Mouse (Mus musculus) liver, embryonic 15.5 days (tissue): Measurements from ENCODE around the gene C3ar1. TPM values are rescaled to one million over a fixed set of nuclear protein-coding genes. Genes with fewer than 3 reads are reported as not detected.

Source experiments
- ATAC-seq: fragments of 200-750 bp; cut with Nextera tagmentation; 2 replicates; pipeline ENCODE4 v1.8.0; 2017; ENCODE audit warnings: moderate number of reproducible peaks, mild to moderate bottlenecking, moderate library complexity; ENCODE audit not compliant: insufficient read depth
- H3K27ac ChIP-seq: fragments of 300-500 bp; sonication (generic); replicated peaks from 2 replicates; pipeline ENCODE4 v1.5.1; 2015; ENCODE audit warnings: mild to moderate bottlenecking, inconsistent platforms
- H3K27me3 ChIP-seq: fragments of 300-500 bp; sonication (generic); 2 replicates; pipeline ENCODE4 v1.6.1; 2015; ENCODE audit warnings: mild to moderate bottlenecking, inconsistent platforms
- H3K36me3 ChIP-seq: fragments of 300-500 bp; sonication (generic); replicated peaks from 2 replicates; pipeline ENCODE4 v1.6.1; 2015; ENCODE audit warnings: moderate library complexity, mild to moderate bottlenecking, inconsistent platforms
- H3K4me1 ChIP-seq: fragments of 300-500 bp; sonication (generic); replicated peaks from 2 replicates; pipeline ENCODE4 v1.6.1; 2015; ENCODE audit warnings: inconsistent platforms
- H3K4me2 ChIP-seq: fragments of 300-500 bp; sonication (generic); 2 replicates; pipeline ENCODE4 v1.6.1; 2015; ENCODE audit warnings: moderate library complexity, mild to moderate bottlenecking, inconsistent platforms
- H3K4me3 ChIP-seq: fragments of 300-500 bp; sonication (generic); replicated peaks from 2 replicates; pipeline ENCODE4 v1.5.1; 2015; ENCODE audit warnings: mild to moderate bottlenecking, inconsistent platforms
- H3K9ac ChIP-seq: fragments of 300-500 bp; sonication (generic); 2 replicates; pipeline ENCODE4 v1.6.1; 2015; ENCODE audit warnings: moderate library complexity, mild to moderate bottlenecking, inconsistent platforms
- H3K9me3 ChIP-seq: fragments of 300-500 bp; sonication (generic); replicated peaks from 2 replicates; pipeline ENCODE4 v1.6.1; 2016; ENCODE audit warnings: inconsistent platforms
- WGBS: fragments of 180-500 bp; shearing (Covaris S2); methylation state at CpG from one replicate; pipeline ENCODE4 v1.1.7; 2015; ENCODE audit warnings: mixed read lengths; ENCODE audit not compliant: insufficient replicate concordance; 5-methylcytosine and 5-hydroxymethylcytosine counted together
- polyA plus RNA-seq: library from polyadenylated mRNA; unstranded; fragments of >200 nt; fragmentation: Nextera tagmentation; extraction: Ambion mirVana; gene quantifications from 2 replicates; pipeline ENCODE4 v1.2.1, GENCODE M21; 2015

Gene C3ar1
- polyA plus RNA-seq, 1 experiment from 2014 or later, result 1.0 TPM

GRCm38 (mm10) chr6:122869846-122870245 lies 13.9 kb upstream of the C3ar1 start:
- H3K4me3 ChIP-seq, result no peak overlapping the region
- H3K27ac ChIP-seq, result no peak overlapping the region
- H3K36me3 ChIP-seq, result no peaks in the 10 kb centered on the region
- H3K27me3 ChIP-seq, result no peaks in the 10 kb centered on the region
- ATAC-seq, result no peak
- WGBS, result 57% methylated on average over 11 of the region's 11 CpGs
- no peak overlapping the region for H3K4me2 ChIP-seq
- no peaks in the 10 kb centered on the region for H3K9me3 ChIP-seq
- H3K4me1 ChIP-seq, result peaks cover 6% of the 10 kb centered on the region; the same call in 1 of the 2 replicates
- H3K9ac ChIP-seq, result no peak overlapping the region

GRCm38 (mm10) chr6:122867914-122868313 lies 12.0 kb upstream of the C3ar1 start:
- Histone ChIP-seq H3K4me2 (no peak overlapping the region), H3K27me3 (no peaks in the 10 kb centered on the region), H3K4me3 (no peak overlapping the region), H3K4me1 (no peaks in the 10 kb centered on the region), H3K36me3 (no peaks in the 10 kb centered on the region), H3K9me3 (no peaks in the 10 kb centered on the region), H3K9ac (no peak overlapping the region), H3K27ac (no peak overlapping the region)
- WGBS, result 45% methylated on average over 4 of the region's 4 CpGs
- ATAC-seq, result no peak

GRCm38 (mm10) chr6:122862871-122863270 lies 6.9 kb upstream of the C3ar1 start:
- H3K9ac ChIP-seq, result no peak overlapping the region
- H3K36me3 ChIP-seq, result no peaks in the 10 kb centered on the region
- 0 out of 2 replicates have a peak, but pooled peaks have one; percentile 34 for ATAC-seq
- H3K27ac ChIP-seq, result no peak overlapping the region
- peaks cover 10% of the 10 kb centered on the region for H3K9me3 ChIP-seq
- WGBS, result 50% methylated on average over 1 of the region's 1 CpGs
- H3K4me2 ChIP-seq, result no peak overlapping the region
- no peaks in the 10 kb centered on the region for H3K27me3 ChIP-seq
- no peaks in the 10 kb centered on the region for H3K4me1 ChIP-seq
- H3K4me3 ChIP-seq, result no peak overlapping the region

GRCm38 (mm10) chr6:122862434-122862833 lies 6.5 kb upstream of the C3ar1 start:
- Histone ChIP-seq H3K9ac (no peak overlapping the region), H3K4me3 (no peak overlapping the region), H3K9me3 (peaks cover 10% of the 10 kb centered on the region), H3K4me1 (no peaks in the 10 kb centered on the region), H3K27ac (no peak overlapping the region), H3K27me3 (no peaks in the 10 kb centered on the region), H3K4me2 (no peak overlapping the region), H3K36me3 (no peaks in the 10 kb centered on the region)
- ATAC-seq, result no peak
- WGBS, result 59% methylated on average over 6 of the region's 6 CpGs

GRCm38 (mm10) chr6:122854552-122854951 lies 1.4 kb downstream of the C3ar1 start:
- 71% methylated on average over 12 of the region's 12 CpGs for WGBS

GRCm38 (mm10) chr6:122852696-122853095 lies 3.3 kb downstream of the C3ar1 start:
- no peak for ATAC-seq
- H3K9me3 ChIP-seq, result no peaks in the 10 kb centered on the region
- no peaks in the 10 kb centered on the region for H3K27me3 ChIP-seq
- H3K4me3 ChIP-seq, result no peak overlapping the region
- H3K4me2 ChIP-seq, result no peak overlapping the region
- no peaks in the 10 kb centered on the region for H3K36me3 ChIP-seq
- no peak overlapping the region for H3K9ac ChIP-seq
- H3K27ac ChIP-seq, result no peak overlapping the region
- H3K4me1 ChIP-seq, result no peaks in the 10 kb centered on the region
- WGBS, result 23% methylated on average over 2 of the region's 2 CpGs

More at GRCm38 (mm10) chr6:122854552-122854951, 1.4 kb downstream of the C3ar1 start:
- H3K4me3 ChIP-seq, result no peak overlapping the region
- no peaks in the 10 kb centered on the region for H3K27me3 ChIP-seq
- no peaks in the 10 kb centered on the region for H3K4me1 ChIP-seq
- no peaks in the 10 kb centered on the region for H3K9me3 ChIP-seq
- H3K9ac ChIP-seq, result no peak overlapping the region
- no peak overlapping the region for H3K4me2 ChIP-seq
- no peaks in the 10 kb centered on the region for H3K36me3 ChIP-seq
- no peak overlapping the region for H3K27ac ChIP-seq
- no peak for ATAC-seq

GRCm38 (mm10) chr6:122843759-122844158 lies 12.2 kb downstream of the C3ar1 start:
- peaks cover 38% of the 10 kb centered on the region for H3K36me3 ChIP-seq
- ATAC-seq, result no peak
- H3K4me2 ChIP-seq, result no peak overlapping the region
- H3K27ac ChIP-seq, result no peak overlapping the region
- no peak overlapping the region for H3K4me3 ChIP-seq
- H3K9me3 ChIP-seq, result no peaks in the 10 kb centered on the region
- 78% methylated on average over 6 of the region's 6 CpGs for WGBS
- no peaks in the 10 kb centered on the region for H3K27me3 ChIP-seq
- H3K9ac ChIP-seq, result no peak overlapping the region
- H3K4me1 ChIP-seq, result no peaks in the 10 kb centered on the region

GRCm38 (mm10) chr6:122837539-122837938 lies 18.4 kb downstream of the C3ar1 start:
- 73% methylated on average over 5 of the region's 5 CpGs for WGBS
- Histone ChIP-seq H3K9me3 (no peaks in the 10 kb centered on the region), H3K9ac (no peak overlapping the region), H3K27ac (no peak overlapping the region), H3K27me3 (no peaks in the 10 kb centered on the region), H3K4me1 (no peaks in the 10 kb centered on the region), H3K4me2 (no peak overlapping the region), H3K4me3 (no peak overlapping the region), H3K36me3 (peaks cover 78% of the 10 kb centered on the region)
- ATAC-seq, result no peak

- Histone ChIP-seq H3K9me3 (no peaks in the 10 kb centered on the region), H3K9ac (no peak overlapping the region), H3K4me2 (no peak overlapping the region), H3K27me3 (no peaks in the 10 kb centered on the region), H3K4me3 (no peak overlapping the region), H3K36me3 (peaks cover 78% of the 10 kb centered on the region), H3K4me1 (no peaks in the 10 kb centered on the region), H3K27ac (no peak overlapping the region)
- WGBS, result 89% methylated on average over 3 of the region's 3 CpGs
- no peak for ATAC-seq
Observed at GRCm38 (mm10) chr6:122836974-122837373, 19.0 kb downstream of the C3ar1 start.

GRCm38 (mm10) chr6:122834365-122834764 lies 21.6 kb downstream of the C3ar1 start:
- H3K4me2 ChIP-seq, result no peak overlapping the region
- H3K27ac ChIP-seq, result no peak overlapping the region
- H3K4me3 ChIP-seq, result no peak overlapping the region
- no peak for ATAC-seq
- 50% methylated on average over 4 of the region's 4 CpGs for WGBS
- H3K27me3 ChIP-seq, result no peaks in the 10 kb centered on the region
- H3K9me3 ChIP-seq, result no peaks in the 10 kb centered on the region
- no peaks in the 10 kb centered on the region for H3K4me1 ChIP-seq
- H3K36me3 ChIP-seq, result peaks cover 74% of the 10 kb centered on the region
- H3K9ac ChIP-seq, result no peak overlapping the region

GRCm38 (mm10) chr6:122832880-122833279 lies 23.1 kb downstream of the C3ar1 start:
- no peak overlapping the region for H3K27ac ChIP-seq
- H3K9me3 ChIP-seq, result no peaks in the 10 kb centered on the region
- H3K4me3 ChIP-seq, result no peak overlapping the region
- peaks cover 5% of the 10 kb centered on the region for H3K4me1 ChIP-seq
- H3K9ac ChIP-seq, result no peak overlapping the region
- 69% methylated on average over 7 of the region's 7 CpGs for WGBS
- H3K4me2 ChIP-seq, result no peak overlapping the region
- peaks cover 67% of the 10 kb centered on the region for H3K36me3 ChIP-seq
- no peak for ATAC-seq
- no peaks in the 10 kb centered on the region for H3K27me3 ChIP-seq

- peaks cover 45% of the 10 kb centered on the region for H3K4me1 ChIP-seq
- H3K4me3 ChIP-seq, result no peak overlapping the region
- H3K9me3 ChIP-seq, result no peaks in the 10 kb centered on the region
- H3K9ac ChIP-seq, result no peak overlapping the region
- no peak for ATAC-seq
- H3K27ac ChIP-seq, result no peak overlapping the region
- no peaks in the 10 kb centered on the region for H3K27me3 ChIP-seq
- H3K36me3 ChIP-seq, result peaks cover 27% of the 10 kb centered on the region
- H3K4me2 ChIP-seq, result no peak overlapping the region
- 41% methylated on average over 13 of the region's 13 CpGs for WGBS
Observed at GRCm38 (mm10) chr6:122828086-122828485, 27.9 kb downstream of the C3ar1 start.
